Mouse (Mus musculus): Measurements from ENCODE around the gene Fip1l1. TPM values are rescaled to one million over a fixed set of nuclear protein-coding genes. Genes with fewer than 3 reads are reported as not detected.

Fip1l1 gene
- polyA plus RNA-seq (2014; fragmentation: Nextera tagmentation; extraction: Ambion mirVana) = 94.3 and 95.3 TPM in 2 replicates

DNA sequence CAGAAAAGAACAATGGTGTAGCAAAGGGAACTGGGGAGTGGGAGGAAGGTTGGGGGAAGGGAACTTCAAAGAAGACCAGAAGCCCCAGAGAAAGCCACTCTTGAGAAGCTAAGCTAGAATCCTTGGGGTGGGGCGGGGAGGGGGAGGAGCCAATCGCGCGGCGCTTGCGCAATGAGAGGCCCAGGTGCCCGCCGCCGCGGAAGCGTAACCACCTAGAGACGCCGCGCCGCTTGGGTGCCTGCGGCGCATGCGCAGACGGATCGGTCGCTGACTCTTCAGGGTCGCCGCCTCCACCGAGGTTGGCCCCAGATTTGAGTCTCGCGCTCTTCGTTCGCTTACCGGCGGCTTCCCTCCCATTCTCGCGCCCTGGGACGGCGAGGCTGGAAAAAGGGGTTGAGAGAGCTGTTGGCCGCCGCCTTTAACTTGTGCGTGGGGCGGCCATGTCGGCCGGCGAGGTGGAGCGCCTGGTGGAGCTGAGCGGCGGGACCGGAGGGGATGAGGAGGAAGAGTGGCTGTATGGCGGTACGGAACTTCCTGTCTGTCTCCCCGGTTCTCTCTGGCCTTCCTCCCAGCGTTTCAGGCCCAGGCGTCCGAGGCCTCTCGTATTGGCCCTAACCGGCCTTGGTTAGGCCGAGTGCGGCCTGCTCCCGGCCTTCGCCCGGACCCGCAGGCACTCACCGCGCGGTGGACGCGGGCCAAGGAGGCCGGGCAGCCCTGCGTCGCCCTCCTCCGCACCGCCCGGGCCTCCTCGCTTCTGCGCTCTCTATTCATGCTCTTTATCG, at the start of gene Fip1l1:
TSS of gene Fip1l1 (plus strand) at position 210 of the 782 bp plus-strand sequence.
- peak; percentile 99 for DNase-seq (ENCODE audit: low spot score)
- Histone ChIP-seq H3K4me2 (ENCODE audit: low read depth, low read length) (peak within 1 kb of the TSS; percentile 51), H3K4me1 (ENCODE audit: control insufficient read depth, insufficient read depth, low read length) (no peaks in the 10 kb centered on the region; the same call in 1 of the 2 replicates), H3K36me3 (replicated peaks; ENCODE audit: control insufficient read depth, insufficient read depth, low read depth, low read length) (no peaks in the 10 kb centered on the region), H3K4me3 (ENCODE audit: low read depth, low read length) (peak within 1 kb of the TSS; percentile 89), H3K27me3 (ENCODE audit: control insufficient read depth, insufficient read depth, low read length) (no peaks in the 10 kb centered on the region), H3K9ac (replicated peaks; ENCODE audit: low read length) (peak within 1 kb of the TSS; percentile 98), H3K9me3 (replicated peaks; ENCODE audit: control insufficient read depth, low read length) (no peaks in the 10 kb centered on the region), H3K27ac (replicated peaks; ENCODE audit: low read depth, low read length) (peak within 1 kb of the TSS; percentile 85)
- ATAC-seq (replicated peaks; ENCODE audit: insufficient number of reproducible peaks, low FRiP score, low TSS enrichment, low read depth) = peak; percentile 77
- 0% methylated on average over 61 of the region's 73 CpGs for WGBS

GRCm38 (mm10) chr5:74492705-74493104, 42.5 kb upstream of the Fip1l1 start:
- Histone ChIP-seq H3K9me3 (replicated peaks; ENCODE audit: control insufficient read depth, low read length) (no peaks in the 10 kb centered on the region), H3K4me3 (ENCODE audit: low read depth, low read length) (no peak overlapping the region), H3K36me3 (replicated peaks; ENCODE audit: control insufficient read depth, insufficient read depth, low read depth, low read length) (no peaks in the 10 kb centered on the region), H3K27ac (replicated peaks; ENCODE audit: low read depth, low read length) (no peak overlapping the region), H3K4me1 (ENCODE audit: control insufficient read depth, insufficient read depth, low read length) (no peaks in the 10 kb centered on the region), H3K27me3 (ENCODE audit: control insufficient read depth, insufficient read depth, low read length) (no peaks in the 10 kb centered on the region), H3K4me2 (ENCODE audit: low read depth, low read length) (no peak overlapping the region), H3K9ac (replicated peaks; ENCODE audit: low read length) (no peak overlapping the region)
- ATAC-seq (replicated peaks; ENCODE audit: insufficient number of reproducible peaks, low FRiP score, low TSS enrichment, low read depth) (no peak), DNase-seq (ENCODE audit: low spot score) (no peak)
- 83% methylated on average over 3 of the region's 3 CpGs for WGBS

GRCm38 (mm10) chr5:74511686-74512085, 23.6 kb upstream of the Fip1l1 start:
- no peaks in the 10 kb centered on the region for H3K9me3 ChIP-seq (replicated peaks; ENCODE audit: control insufficient read depth, low read length)
- H3K36me3 ChIP-seq (replicated peaks; ENCODE audit: control insufficient read depth, insufficient read depth, low read depth, low read length) = no peaks in the 10 kb centered on the region
- no peak for DNase-seq (ENCODE audit: low spot score)
- no peak overlapping the region for H3K27ac ChIP-seq (replicated peaks; ENCODE audit: low read depth, low read length)
- no peak overlapping the region for H3K4me3 ChIP-seq (ENCODE audit: low read depth, low read length)
- ATAC-seq (replicated peaks; ENCODE audit: insufficient number of reproducible peaks, low FRiP score, low TSS enrichment, low read depth) = no peak
- no peak overlapping the region for H3K9ac ChIP-seq (replicated peaks; ENCODE audit: low read length)
- H3K4me1 ChIP-seq (ENCODE audit: control insufficient read depth, insufficient read depth, low read length) = no peaks in the 10 kb centered on the region
- H3K4me2 ChIP-seq (ENCODE audit: low read depth, low read length) = no peak overlapping the region
- no peaks in the 10 kb centered on the region for H3K27me3 ChIP-seq (ENCODE audit: control insufficient read depth, insufficient read depth, low read length)

DNA sequence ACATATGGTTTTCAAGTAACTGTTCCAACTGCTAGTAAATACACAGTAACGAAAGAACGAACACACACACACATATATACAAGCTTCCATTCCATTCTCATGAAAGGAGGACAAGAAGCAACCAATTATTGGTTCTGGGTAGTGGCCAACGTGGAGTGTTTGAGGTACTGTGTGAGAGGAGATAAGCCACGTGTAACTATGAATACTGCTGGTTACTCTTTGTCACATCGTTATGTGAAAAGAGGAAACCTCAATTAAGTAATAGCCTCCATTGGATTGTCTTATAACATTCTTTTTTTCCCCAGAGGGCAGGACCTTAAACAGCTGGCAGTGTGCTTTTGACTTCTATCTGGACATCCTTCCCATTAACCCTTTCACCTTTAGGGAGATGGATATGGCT, 8.2 kb upstream of the Fip1l1 start:
- WGBS = 76% methylated on average over 5 of the region's 5 CpGs
- ATAC-seq (replicated peaks; ENCODE audit: insufficient number of reproducible peaks, low FRiP score, low TSS enrichment, low read depth) (no peak), DNase-seq (ENCODE audit: low spot score) (no peak)
- Histone ChIP-seq H3K9me3 (replicated peaks; ENCODE audit: control insufficient read depth, low read length) (no peaks in the 10 kb centered on the region), H3K27me3 (ENCODE audit: control insufficient read depth, insufficient read depth, low read length) (no peaks in the 10 kb centered on the region), H3K4me1 (ENCODE audit: control insufficient read depth, insufficient read depth, low read length) (no peaks in the 10 kb centered on the region; the same call in 1 of the 2 replicates), H3K36me3 (replicated peaks; ENCODE audit: control insufficient read depth, insufficient read depth, low read depth, low read length) (no peaks in the 10 kb centered on the region), H3K27ac (replicated peaks; ENCODE audit: low read depth, low read length) (no peak overlapping the region), H3K4me2 (ENCODE audit: low read depth, low read length) (no peak overlapping the region), H3K4me3 (ENCODE audit: low read depth, low read length) (no peak overlapping the region), H3K9ac (replicated peaks; ENCODE audit: low read length) (no peak overlapping the region)

GRCm38 (mm10) chr5:74530785-74531184, 4.5 kb upstream of the Fip1l1 start:
- Histone ChIP-seq H3K9ac (replicated peaks; ENCODE audit: low read length) (peak overlapping the region; percentile 57), H3K4me2 (ENCODE audit: low read depth, low read length) (peak overlapping the region; percentile 96), H3K9me3 (replicated peaks; ENCODE audit: control insufficient read depth, low read length) (no peaks in the 10 kb centered on the region), H3K36me3 (replicated peaks; ENCODE audit: control insufficient read depth, insufficient read depth, low read depth, low read length) (no peaks in the 10 kb centered on the region), H3K27ac (replicated peaks; ENCODE audit: low read depth, low read length) (no peak overlapping the region), H3K4me3 (ENCODE audit: low read depth, low read length) (peak overlapping the region; percentile 80), H3K4me1 (ENCODE audit: control insufficient read depth, insufficient read depth, low read length) (no peaks in the 10 kb centered on the region; the same call in 1 of the 2 replicates), H3K27me3 (ENCODE audit: control insufficient read depth, insufficient read depth, low read length) (no peaks in the 10 kb centered on the region)
- ATAC-seq (replicated peaks; ENCODE audit: insufficient number of reproducible peaks, low FRiP score, low TSS enrichment, low read depth) = no peak
- 22% methylated on average over 16 of the region's 16 CpGs for WGBS
- DNase-seq (ENCODE audit: low spot score) = no peak

DNA sequence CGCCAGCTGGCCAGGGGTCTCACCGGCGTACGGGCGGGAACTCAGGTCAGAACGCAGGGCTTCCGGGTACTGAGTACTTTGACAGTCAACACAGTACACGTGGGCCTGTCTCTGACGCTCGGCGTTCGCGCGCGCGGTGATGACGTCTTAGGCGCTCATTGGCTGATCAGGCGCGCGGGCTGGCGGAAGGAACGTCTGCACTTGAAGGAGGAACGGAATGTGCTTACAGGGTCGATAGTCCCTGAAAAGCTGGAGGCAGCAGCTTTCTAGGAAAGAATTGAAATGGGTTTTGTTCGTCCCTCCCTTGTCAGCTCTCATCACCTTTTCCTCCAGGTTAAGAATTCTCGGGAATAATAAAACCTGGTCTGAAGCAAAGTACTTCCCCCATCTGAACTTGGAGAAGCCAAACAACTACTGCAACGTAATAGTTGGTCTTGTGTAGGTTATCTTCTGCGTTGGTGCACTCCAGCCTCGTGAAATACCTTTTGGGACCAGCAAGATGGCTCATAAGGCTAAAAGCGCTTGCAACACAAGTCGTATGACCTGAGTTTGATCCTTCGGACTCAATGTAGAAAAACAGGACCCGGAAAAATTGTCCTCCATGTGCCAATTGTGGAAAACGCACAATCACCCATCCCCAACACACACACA, 3.5 kb upstream of the Fip1l1 start, which contains the start of gene Scfd2:
TSS of gene Scfd2 (minus strand) at position 130 of the 651 bp plus-strand sequence.
- Histone ChIP-seq H3K9me3 (replicated peaks; ENCODE audit: control insufficient read depth, low read length) (no peaks in the 10 kb centered on the region), H3K4me2 (ENCODE audit: low read depth, low read length) (peak within 1 kb of the TSS; percentile 96), H3K4me3 (ENCODE audit: low read depth, low read length) (peak within 1 kb of the TSS; percentile 80), H3K36me3 (replicated peaks; ENCODE audit: control insufficient read depth, insufficient read depth, low read depth, low read length) (no peaks in the 10 kb centered on the region), H3K27ac (replicated peaks; ENCODE audit: low read depth, low read length) (no peak within 1 kb of the TSS), H3K9ac (replicated peaks; ENCODE audit: low read length) (peak within 1 kb of the TSS; percentile 57), H3K4me1 (ENCODE audit: control insufficient read depth, insufficient read depth, low read length) (no peaks in the 10 kb centered on the region; the same call in 1 of the 2 replicates), H3K27me3 (ENCODE audit: control insufficient read depth, insufficient read depth, low read length) (no peaks in the 10 kb centered on the region)
- ATAC-seq (replicated peaks; ENCODE audit: insufficient number of reproducible peaks, low FRiP score, low TSS enrichment, low read depth) = peak; percentile 86
- peak; percentile 97 for DNase-seq (ENCODE audit: low spot score)
- 7% methylated on average over 35 of the region's 35 CpGs for WGBS

DNA sequence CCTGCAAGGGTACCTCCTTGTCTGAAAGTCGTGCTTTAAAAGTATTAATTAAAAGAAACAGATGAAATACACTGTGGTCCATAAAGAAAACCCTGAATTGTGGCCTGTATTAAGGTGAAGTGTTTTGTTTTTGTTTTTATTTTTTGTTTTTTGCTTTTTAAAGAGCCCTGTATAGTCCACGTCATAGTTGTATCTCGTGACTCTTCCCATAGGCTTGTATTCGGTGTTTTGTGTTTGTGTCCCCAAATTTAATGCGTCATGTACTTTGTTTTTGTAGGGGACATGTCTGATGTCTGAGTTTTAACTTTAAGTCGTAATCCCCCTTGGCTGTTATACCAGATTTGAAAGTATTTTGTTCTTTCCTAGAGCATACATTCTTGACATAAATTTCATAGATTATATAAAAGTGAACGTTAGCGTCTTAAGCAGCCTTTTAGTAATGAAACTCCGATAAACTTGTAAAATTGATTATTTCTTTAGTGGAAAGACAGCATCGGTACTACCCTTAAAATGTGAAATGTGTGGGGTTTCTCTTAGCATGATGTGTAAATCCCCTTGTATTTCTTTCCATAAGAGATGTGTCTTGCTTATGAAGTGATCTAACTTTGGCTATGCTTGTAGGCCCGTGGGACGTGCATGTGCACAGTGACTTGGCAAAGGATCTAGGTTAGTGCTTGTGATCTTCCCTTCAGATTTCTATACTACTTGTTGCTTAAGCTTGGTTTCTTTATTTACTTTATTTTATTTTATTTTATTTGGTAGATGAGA, 1.1 kb downstream of the Fip1l1 start:
- ATAC-seq (replicated peaks; ENCODE audit: insufficient number of reproducible peaks, low FRiP score, low TSS enrichment, low read depth) (no peak), DNase-seq (ENCODE audit: low spot score) (no peak)
- H3K27ac ChIP-seq (replicated peaks; ENCODE audit: low read depth, low read length) = no peak overlapping the region
- H3K4me3 ChIP-seq (ENCODE audit: low read depth, low read length) = peak overlapping the region; percentile 89
- H3K36me3 ChIP-seq (replicated peaks; ENCODE audit: control insufficient read depth, insufficient read depth, low read depth, low read length) = no peaks in the 10 kb centered on the region
- no peaks in the 10 kb centered on the region for H3K4me1 ChIP-seq (ENCODE audit: control insufficient read depth, insufficient read depth, low read length)
- H3K9ac ChIP-seq (replicated peaks; ENCODE audit: low read length) = peak overlapping the region; percentile 98
- H3K9me3 ChIP-seq (replicated peaks; ENCODE audit: control insufficient read depth, low read length) = no peaks in the 10 kb centered on the region
- peak overlapping the region; percentile 51 for H3K4me2 ChIP-seq (ENCODE audit: low read depth, low read length)
- WGBS = 49% methylated on average over 12 of the region's 12 CpGs
- H3K27me3 ChIP-seq (ENCODE audit: control insufficient read depth, insufficient read depth, low read length) = no peaks in the 10 kb centered on the region
